Mouse (Mus musculus): ENCODE results near the gene Gdf11. TPM values are rescaled to one million over a fixed set of nuclear protein-coding genes. Genes with fewer than 3 reads are reported as not detected.

The Gdf11 gene
- polyA plus RNA-seq, 1 experiment from 2014 or later = 4.3 TPM

- Histone ChIP-seq H3K4me2 (no peak overlapping the region), H3K27ac (ENCODE audit: poor library complexity, severe bottlenecking) (no peak overlapping the region), H3K9ac (no peak overlapping the region), H3K9me3 (replicated peaks) (no peaks in the 10 kb centered on the region), H3K4me3 (no peak overlapping the region), H3K27me3 (replicated peaks) (no peaks in the 10 kb centered on the region), H3K36me3 (peaks cover 50% of the 10 kb centered on the region), H3K4me1 (replicated peaks) (no peaks in the 10 kb centered on the region)
- 79% methylated on average over 2 of the region's 2 CpGs for WGBS
- no peak for ATAC-seq (ENCODE audit: insufficient number of reproducible peaks, low FRiP score)
These were observed 43.1 kb downstream of the Gdf11 start for GRCm38 (mm10) chr10:128848426-128848825.

GRCm38 (mm10) chr10:128846664-128847063, 44.9 kb downstream of the Gdf11 start:
- Histone ChIP-seq H3K36me3 (peaks cover 60% of the 10 kb centered on the region), H3K27me3 (replicated peaks) (no peaks in the 10 kb centered on the region), H3K4me2 (no peak overlapping the region), H3K4me1 (replicated peaks) (no peaks in the 10 kb centered on the region), H3K9me3 (replicated peaks) (no peaks in the 10 kb centered on the region), H3K27ac (ENCODE audit: poor library complexity, severe bottlenecking) (no peak overlapping the region), H3K4me3 (no peak overlapping the region), H3K9ac (no peak overlapping the region)
- WGBS = 91% methylated on average over 4 of the region's 4 CpGs
- no peak for ATAC-seq (ENCODE audit: insufficient number of reproducible peaks, low FRiP score)

- no peaks in the 10 kb centered on the region for H3K9me3 ChIP-seq (replicated peaks)
- H3K9ac ChIP-seq = no peak overlapping the region
- no peak for ATAC-seq (ENCODE audit: insufficient number of reproducible peaks, low FRiP score)
- peaks cover 66% of the 10 kb centered on the region for H3K36me3 ChIP-seq
- H3K4me3 ChIP-seq = no peak overlapping the region
- H3K27me3 ChIP-seq (replicated peaks) = no peaks in the 10 kb centered on the region
- no peak overlapping the region for H3K4me2 ChIP-seq
- H3K27ac ChIP-seq (ENCODE audit: poor library complexity, severe bottlenecking) = no peak overlapping the region
- 74% methylated on average over 2 of the region's 2 CpGs for WGBS
- no peaks in the 10 kb centered on the region for H3K4me1 ChIP-seq (replicated peaks)
These were observed 46.0 kb downstream of the Gdf11 start for GRCm38 (mm10) chr10:128845516-128845915.

GRCm38 (mm10) chr10:128843260-128843659, 48.3 kb downstream of the Gdf11 start:
- Histone ChIP-seq H3K27ac (ENCODE audit: poor library complexity, severe bottlenecking) (no peak overlapping the region), H3K36me3 (peaks cover 61% of the 10 kb centered on the region), H3K4me2 (no peak overlapping the region), H3K9ac (no peak overlapping the region), H3K4me3 (no peak overlapping the region), H3K9me3 (replicated peaks) (no peaks in the 10 kb centered on the region), H3K27me3 (replicated peaks) (no peaks in the 10 kb centered on the region), H3K4me1 (replicated peaks) (no peaks in the 10 kb centered on the region)
- 91% methylated on average over 5 of the region's 5 CpGs for WGBS
- ATAC-seq (ENCODE audit: insufficient number of reproducible peaks, low FRiP score) = no peak

- H3K9me3 ChIP-seq (replicated peaks) = no peaks in the 10 kb centered on the region
- H3K4me1 ChIP-seq (replicated peaks) = no peaks in the 10 kb centered on the region
- no peak overlapping the region for H3K4me3 ChIP-seq
- H3K27me3 ChIP-seq (replicated peaks) = no peaks in the 10 kb centered on the region
- no peak overlapping the region for H3K4me2 ChIP-seq
- no peak for ATAC-seq (ENCODE audit: insufficient number of reproducible peaks, low FRiP score)
- H3K27ac ChIP-seq (ENCODE audit: poor library complexity, severe bottlenecking) = no peak overlapping the region
- no peak overlapping the region for H3K9ac ChIP-seq
- H3K36me3 ChIP-seq = peaks cover 64% of the 10 kb centered on the region
These were observed 50.9 kb downstream of the Gdf11 start for GRCm38 (mm10) chr10:128840612-128841011.

- no peak for ATAC-seq (ENCODE audit: insufficient number of reproducible peaks, low FRiP score)
- Histone ChIP-seq H3K4me2 (no peak overlapping the region), H3K27ac (ENCODE audit: poor library complexity, severe bottlenecking) (no peak overlapping the region), H3K9me3 (replicated peaks) (no peaks in the 10 kb centered on the region), H3K27me3 (replicated peaks) (no peaks in the 10 kb centered on the region), H3K36me3 (peaks cover 68% of the 10 kb centered on the region), H3K9ac (no peak overlapping the region), H3K4me1 (replicated peaks) (no peaks in the 10 kb centered on the region), H3K4me3 (no peak overlapping the region)
These were observed 52.1 kb downstream of the Gdf11 start for GRCm38 (mm10) chr10:128839434-128839833.

- Histone ChIP-seq H3K9ac (no peak overlapping the region), H3K4me1 (replicated peaks) (no peaks in the 10 kb centered on the region), H3K4me2 (no peak overlapping the region), H3K27me3 (replicated peaks) (no peaks in the 10 kb centered on the region), H3K4me3 (no peak overlapping the region), H3K9me3 (replicated peaks) (no peaks in the 10 kb centered on the region), H3K36me3 (peaks cover 70% of the 10 kb centered on the region), H3K27ac (ENCODE audit: poor library complexity, severe bottlenecking) (no peak overlapping the region)
- no peak for ATAC-seq (ENCODE audit: insufficient number of reproducible peaks, low FRiP score)
These were observed 54.1 kb downstream of the Gdf11 start for GRCm38 (mm10) chr10:128837400-128837799.

Other genes starting within 250 kb of the Gdf11 start
- 2.0 and 3.0 TPM in 2 replicates for gene Ikzf4, start 245.7 kb downstream of the Gdf11 start, polyA plus RNA-seq (2016; fragmentation: Nextera tagmentation; extraction: Ambion mirVana)
- 10.7 and 12.8 TPM in 2 replicates for gene Suox, start 217.6 kb downstream of the Gdf11 start, polyA plus RNA-seq (2016; fragmentation: Nextera tagmentation; extraction: Ambion mirVana)
- gene Rab5b, start 195.5 kb downstream of the Gdf11 start, polyA plus RNA-seq (2016; fragmentation: Nextera tagmentation; extraction: Ambion mirVana) = 71.3 and 72.9 TPM in 2 replicates
- 0.99 and 1.0 TPM in 2 replicates for gene Pmel, start 187.5 kb downstream of the Gdf11 start, polyA plus RNA-seq (2016; fragmentation: Nextera tagmentation; extraction: Ambion mirVana)
- 106 and 109 TPM in 2 replicates for gene Cdk2, start 186.7 kb downstream of the Gdf11 start, polyA plus RNA-seq (2016; fragmentation: Nextera tagmentation; extraction: Ambion mirVana)
- gene Dgka, start 146.9 kb downstream of the Gdf11 start, polyA plus RNA-seq (2016; fragmentation: Nextera tagmentation; extraction: Ambion mirVana) = 4.4 TPM in 2 replicates
- gene Pym1, start 143.8 kb downstream of the Gdf11 start, polyA plus RNA-seq (2016; fragmentation: Nextera tagmentation; extraction: Ambion mirVana) = 23.1 and 24.0 TPM in 2 replicates
- 0.83 and 0.93 TPM in 2 replicates for gene Mmp19, start 100.8 kb downstream of the Gdf11 start, polyA plus RNA-seq (2016; fragmentation: Nextera tagmentation; extraction: Ambion mirVana)
- 48.4 and 51.7 TPM in 2 replicates for gene Dnajc14, start 87.7 kb downstream of the Gdf11 start, polyA plus RNA-seq (2016; fragmentation: Nextera tagmentation; extraction: Ambion mirVana)
- 19.6 and 20.8 TPM in 2 replicates for gene Tmem198b, start 87.3 kb downstream of the Gdf11 start, polyA plus RNA-seq (2016; fragmentation: Nextera tagmentation; extraction: Ambion mirVana)
- 171 and 172 TPM in 2 replicates for gene Sarnp, start 74.4 kb downstream of the Gdf11 start, polyA plus RNA-seq (2016; fragmentation: Nextera tagmentation; extraction: Ambion mirVana)
- gene Ormdl2, start 70.1 kb downstream of the Gdf11 start, polyA plus RNA-seq (2016; fragmentation: Nextera tagmentation; extraction: Ambion mirVana) = 36.0 and 39.2 TPM in 2 replicates
- gene Cd63, start 9.3 kb upstream of the Gdf11 start, polyA plus RNA-seq (2016; fragmentation: Nextera tagmentation; extraction: Ambion mirVana) = 341 and 358 TPM in 2 replicates
- gene Rdh5, start 31.2 kb upstream of the Gdf11 start, polyA plus RNA-seq (2016; fragmentation: Nextera tagmentation; extraction: Ambion mirVana) = 6.0 and 6.3 TPM in 2 replicates
- gene Bloc1s1, start 32.3 kb upstream of the Gdf11 start, polyA plus RNA-seq (2016; fragmentation: Nextera tagmentation; extraction: Ambion mirVana) = 161 and 165 TPM in 2 replicates
- 1.4 and 1.5 TPM in 2 replicates for gene Itga7, start 42.1 kb upstream of the Gdf11 start, polyA plus RNA-seq (2016; fragmentation: Nextera tagmentation; extraction: Ambion mirVana)
- 0.15 TPM in 1 of 2 replicates, not detected in the other for gene Mettl7b, start 69.3 kb upstream of the Gdf11 start, polyA plus RNA-seq (2016; fragmentation: Nextera tagmentation; extraction: Ambion mirVana)
- gene Olfr9, start 97.7 kb upstream of the Gdf11 start, polyA plus RNA-seq (2016; fragmentation: Nextera tagmentation; extraction: Ambion mirVana) = not detected in 2 replicates
- not detected in 2 replicates for gene Olfr763, start 119.1 kb upstream of the Gdf11 start, polyA plus RNA-seq (2016; fragmentation: Nextera tagmentation; extraction: Ambion mirVana)
- gene Olfr764-ps1, start 148.2 kb upstream of the Gdf11 start, polyA plus RNA-seq (2016; fragmentation: Nextera tagmentation; extraction: Ambion mirVana) = not detected in 2 replicates
- gene Olfr765, start 158.3 kb upstream of the Gdf11 start, polyA plus RNA-seq (2016; fragmentation: Nextera tagmentation; extraction: Ambion mirVana) = not detected in 2 replicates
- not detected in 2 replicates for gene Olfr766-ps1, start 177.3 kb upstream of the Gdf11 start, polyA plus RNA-seq (2016; fragmentation: Nextera tagmentation; extraction: Ambion mirVana)
- not detected in 2 replicates for gene Olfr767, start 191.2 kb upstream of the Gdf11 start, polyA plus RNA-seq (2016; fragmentation: Nextera tagmentation; extraction: Ambion mirVana)
- not detected in 2 replicates for gene Olfr768, start 207.7 kb upstream of the Gdf11 start, polyA plus RNA-seq (2016; fragmentation: Nextera tagmentation; extraction: Ambion mirVana)
- not detected in 2 replicates for gene Olfr769, start 226.1 kb upstream of the Gdf11 start, polyA plus RNA-seq (2016; fragmentation: Nextera tagmentation; extraction: Ambion mirVana)
- not detected in 2 replicates for gene Olfr770, start 247.3 kb upstream of the Gdf11 start, polyA plus RNA-seq (2016; fragmentation: Nextera tagmentation; extraction: Ambion mirVana)

Data from heart, embryonic 12.5 days (tissue).